Mouse (Mus musculus) testis, adult 2 months (tissue): ENCODE measurements around the gene Pmvk. TPM values are rescaled to one million over a fixed set of nuclear protein-coding genes. Genes with fewer than 3 reads are reported as not detected.
A peak's percentile ranks its signal among the peaks of the same experiment; 100 is the strongest.

Experiments
- H3K27ac ChIP-seq: fragments of 200-500 bp; 2 replicates; pipeline ENCODE4 v1.5.1; 2012; ENCODE audit warnings: low read depth, low read length; ENCODE audit not compliant: control insufficient read depth, insufficient read depth
- H3K27me3 ChIP-seq: fragments of 200-500 bp; 2 replicates; pipeline ENCODE4 v1.6.1; 2012; ENCODE audit warnings: mild to moderate bottlenecking, low read length, moderate library complexity; ENCODE audit not compliant: control insufficient read depth, insufficient read depth
- H3K36me3 ChIP-seq: fragments of 200-500 bp; 2 replicates; pipeline ENCODE4 v1.6.1; 2012; ENCODE audit warnings: mild to moderate bottlenecking, low read length; ENCODE audit not compliant: control insufficient read depth, insufficient read depth
- H3K4me1 ChIP-seq: fragments of 200-500 bp; 2 replicates; pipeline ENCODE4 v1.6.1; 2012; ENCODE audit warnings: low read length; ENCODE audit not compliant: control insufficient read depth, insufficient read depth
- H3K4me3 ChIP-seq: fragments of 200-500 bp; 2 replicates; pipeline ENCODE4 v1.5.1; 2012; ENCODE audit warnings: low read depth, mild to moderate bottlenecking, low read length, moderate library complexity, mixed read lengths; ENCODE audit not compliant: control insufficient read depth
- CTCF ChIP-seq: fragments of 200-500 bp; IDR thresholded peaks from 2 replicates; pipeline ENCODE4 v1.5.1; 2012; ENCODE audit warnings: low read depth, mild to moderate bottlenecking, inconsistent platforms, low read length, moderate library complexity; ENCODE audit not compliant: control insufficient read depth, insufficient read depth, insufficient replicate concordance
- POLR2A ChIP-seq: fragments of 200-500 bp; IDR thresholded peaks from 2 replicates; pipeline ENCODE4 v1.6.1; 2012; ENCODE audit warnings: low read depth, mild to moderate bottlenecking, inconsistent platforms, low read length, moderate library complexity; ENCODE audit not compliant: control insufficient read depth
- polyA plus RNA-seq: library from polyadenylated mRNA; depleted of rRNA; stranded (reverse); fragments of >200 nt; gene quantifications from 2 replicates; pipeline ENCODE4 v1.2.3, GENCODE M21; 2012

The Pmvk gene
- polyA plus RNA-seq, 1 experiment = 23.1 TPM

GRCm38 (mm10) chr3:89417131-89417530 lies 37.2 kb upstream of the Pmvk start:
- Histone ChIP-seq H3K36me3 (peaks cover 1% of the 10 kb centered on the region; the same call in 1 of the 2 replicates), H3K4me3 (peak overlapping the region; percentile 94; the same call in 1 of the 2 replicates), H3K27ac (peak overlapping the region; percentile 77), H3K4me1 (peaks cover 23% of the 10 kb centered on the region), H3K27me3 (no peaks in the 10 kb centered on the region)
- TF ChIP-seq CTCF = no peak
- no peak for TF ChIP-seq POLR2A

- Histone ChIP-seq H3K36me3 (peaks cover 1% of the 10 kb centered on the region; the same call in 1 of the 2 replicates), H3K27ac (peak overlapping the region; percentile 95), H3K27me3 (no peaks in the 10 kb centered on the region), H3K4me3 (peak overlapping the region; percentile 94), H3K4me1 (peaks cover 24% of the 10 kb centered on the region)
- TF ChIP-seq CTCF (no peak), POLR2A (no peak)
Observed at GRCm38 (mm10) chr3:89417840-89418169, 36.5 kb upstream of the Pmvk start.

DNA sequence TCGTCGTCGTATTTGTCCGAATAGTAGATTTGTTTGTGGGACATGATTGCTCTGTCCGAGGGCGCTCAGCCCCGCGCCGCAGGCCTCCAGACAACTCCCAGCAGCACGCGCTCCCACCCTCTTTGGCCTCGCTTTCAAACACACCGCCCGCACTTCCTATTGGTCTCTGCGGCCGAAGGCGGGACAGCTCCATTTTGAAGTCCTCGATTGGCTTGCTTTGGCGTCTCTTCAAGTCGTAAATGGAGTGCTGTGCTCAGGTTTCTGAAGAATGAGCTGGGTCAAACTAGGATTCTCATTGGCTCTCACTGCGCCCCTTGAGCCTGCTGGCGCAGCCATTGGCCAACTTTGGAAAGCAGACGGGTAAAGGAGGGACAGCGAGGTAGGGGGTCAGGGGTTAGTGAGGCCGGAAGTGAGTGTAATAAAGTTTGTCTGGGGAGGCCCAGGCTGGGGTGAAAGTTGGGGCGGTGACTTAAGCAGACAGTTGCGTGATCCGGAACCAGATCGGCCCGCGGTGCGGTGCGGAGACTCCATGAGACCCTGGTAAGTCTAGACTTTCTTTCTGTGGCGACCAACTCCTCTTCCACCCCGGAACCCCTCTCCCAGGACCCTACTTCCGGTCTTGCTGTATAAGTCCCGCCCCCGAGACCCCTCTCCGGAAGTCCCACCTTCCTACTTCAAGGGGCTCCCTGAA lies 36.0 kb upstream of the Pmvk start, which contains the start of the genes Cks1b and Shc1:
Gene Cks1b, minus strand, starts transcription at position 214 of the 691 bp plus-strand sequence.
Gene Shc1, plus strand, starts transcription at position 274 of the 691 bp plus-strand sequence.
- Histone ChIP-seq H3K4me1 (peaks cover 24% of the 10 kb centered on the region), H3K27me3 (no peaks in the 10 kb centered on the region), H3K4me3 (peak within 1 kb of the TSS; percentile 94), H3K36me3 (peaks cover 1% of the 10 kb centered on the region; the same call in 1 of the 2 replicates), H3K27ac (peak within 1 kb of the TSS; percentile 95)
- TF ChIP-seq CTCF = no peak
- peak; percentile 59 for TF ChIP-seq POLR2A

DNA sequence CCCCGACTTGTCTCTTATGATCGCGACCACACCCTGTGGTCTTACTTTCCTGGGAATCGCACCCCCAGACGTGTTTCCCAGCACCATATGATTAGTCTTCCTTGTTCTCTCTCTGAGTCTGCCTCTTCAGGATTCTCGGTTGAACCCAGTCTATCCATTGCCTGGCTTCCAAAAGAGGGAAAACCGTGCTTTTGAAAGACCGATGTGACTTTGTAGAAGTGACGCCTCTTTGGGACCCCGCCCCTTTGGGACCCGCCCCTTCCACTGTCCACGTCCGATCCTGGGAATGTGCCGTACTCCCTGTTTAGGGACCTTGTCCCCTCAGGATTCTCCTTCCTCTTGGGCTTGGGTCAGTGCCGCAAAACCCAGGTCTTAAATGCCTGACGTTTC lies 35.5 kb upstream of the Pmvk start:
- no peak for TF ChIP-seq CTCF
- TF ChIP-seq POLR2A = no peak; the same call in 1 of the 2 replicates
- Histone ChIP-seq H3K36me3 (peaks cover 1% of the 10 kb centered on the region), H3K4me3 (peak overlapping the region; percentile 94), H3K4me1 (peaks cover 24% of the 10 kb centered on the region), H3K27ac (peak overlapping the region; percentile 95), H3K27me3 (no peaks in the 10 kb centered on the region)

- TF ChIP-seq CTCF = no peak
- no peak for TF ChIP-seq POLR2A
- Histone ChIP-seq H3K27ac (peak overlapping the region; percentile 95), H3K4me1 (peaks cover 24% of the 10 kb centered on the region), H3K4me3 (peak overlapping the region; percentile 94), H3K36me3 (peaks cover 1% of the 10 kb centered on the region), H3K27me3 (no peaks in the 10 kb centered on the region)
Observed at GRCm38 (mm10) chr3:89419571-89419970, 34.8 kb upstream of the Pmvk start.

GRCm38 (mm10) chr3:89419981-89420380 lies 34.4 kb upstream of the Pmvk start:
- peaks cover 24% of the 10 kb centered on the region for H3K4me1 ChIP-seq
- peak overlapping the region; percentile 94 for H3K4me3 ChIP-seq
- peak overlapping the region; percentile 95 for H3K27ac ChIP-seq
- no peaks in the 10 kb centered on the region for H3K27me3 ChIP-seq
- no peaks in the 10 kb centered on the region; the same call in none of the 2 replicates for H3K36me3 ChIP-seq
- TF ChIP-seq CTCF (no peak), POLR2A (no peak)

- peaks cover 24% of the 10 kb centered on the region for H3K4me1 ChIP-seq
- TF ChIP-seq CTCF (no peak), POLR2A (no peak)
- no peaks in the 10 kb centered on the region for H3K27me3 ChIP-seq
- H3K36me3 ChIP-seq = no peaks in the 10 kb centered on the region; the same call in none of the 2 replicates
- no peak overlapping the region for H3K27ac ChIP-seq
- no peak overlapping the region for H3K4me3 ChIP-seq
Observed at GRCm38 (mm10) chr3:89420421-89420820, 33.9 kb upstream of the Pmvk start.
